Mouse (Mus musculus) spleen, postnatal 36 days (tissue): Measurements from ENCODE around the gene Zfp454.

ENCODE experiments used
- DNase-seq, 2 experiments: peaks; one replicate each; pipeline ENCODE4 v3.0.0; 2022; ENCODE audit warnings: low spot score in 2 of 2, mixed read lengths in 1 of 2

Gene Zfp454

GRCm38 (mm10) chr11:50887390-50888128 lies at the start of gene Zfp454:
Zfp454 (minus strand) TSS chr11:50887651.
- peak; percentile 27 to 39 for DNase-seq

- no peak for DNase-seq
These were observed 44.6 kb upstream of the Zfp454 start for GRCm38 (mm10) chr11:50932040-50932439.

- peak; percentile 47 to 62 for DNase-seq
These were observed 44.0 kb upstream of the Zfp454 start, which contains the start of gene Zfp354b for GRCm38 (mm10) chr11:50931451-50931866. Zfp354b (minus strand) TSS chr11:50931633.

- DNase-seq = no peak
These were observed 43.6 kb upstream of the Zfp454 start for GRCm38 (mm10) chr11:50931021-50931420.

GRCm38 (mm10) chr11:50930469-50931014 lies 43.1 kb upstream of the Zfp454 start:
- no peak for DNase-seq

- DNase-seq = peak; percentile 86 to 87
These were observed 28.3 kb upstream of the Zfp454 start, which contains the start of gene Zfp2 for GRCm38 (mm10) chr11:50915671-50916320. Zfp2 (minus strand) TSS chr11:50916165.

GRCm38 (mm10) chr11:50914461-50914860 lies 27.0 kb upstream of the Zfp454 start:
- no peak for DNase-seq

- no peak for DNase-seq
These were observed 25.9 kb upstream of the Zfp454 start for GRCm38 (mm10) chr11:50913301-50913700.

GRCm38 (mm10) chr11:50908136-50908535 lies 20.7 kb upstream of the Zfp454 start:
- DNase-seq = no peak

GRCm38 (mm10) chr11:50897359-50897758 lies 9.9 kb upstream of the Zfp454 start:
- DNase-seq = no peak

GRCm38 (mm10) chr11:50892441-50892840 lies 5.0 kb upstream of the Zfp454 start:
- no peak for DNase-seq

- no peak for DNase-seq
These were observed 538 bp downstream of the Zfp454 start for GRCm38 (mm10) chr11:50886933-50887293.

GRCm38 (mm10) chr11:50886231-50886932 lies 1.1 kb downstream of the Zfp454 start:
- no peak for DNase-seq

GRCm38 (mm10) chr11:50883756-50884155 lies 3.7 kb downstream of the Zfp454 start:
- no peak for DNase-seq

GRCm38 (mm10) chr11:50878641-50879040 lies 8.8 kb downstream of the Zfp454 start:
- no peak for DNase-seq

GRCm38 (mm10) chr11:50850989-50851601 lies 36.4 kb downstream of the Zfp454 start:
- peak; percentile 35 to 42 for DNase-seq

GRCm38 (mm10) chr11:50850177-50850735 lies 37.2 kb downstream of the Zfp454 start, which contains the start of gene Grm6:
Grm6 (plus strand) TSS chr11:50850685.
- peak; percentile 73 to 75 for DNase-seq

GRCm38 (mm10) chr11:50849310-50849709 lies 38.1 kb downstream of the Zfp454 start:
- DNase-seq = peak; percentile 66 to 67

- peak; percentile 60 to 70 for DNase-seq
These were observed 38.8 kb downstream of the Zfp454 start for GRCm38 (mm10) chr11:50848520-50849137.

GRCm38 (mm10) chr11:50847047-50847446 lies 40.4 kb downstream of the Zfp454 start:
- DNase-seq = peak in 1 of 2 experiments; percentile 26

GRCm38 (mm10) chr11:50845951-50846350 lies 41.5 kb downstream of the Zfp454 start:
- no peak for DNase-seq
